Mouse (Mus musculus): ENCODE results near the gene Mast3.
A peak's percentile ranks its signal among the peaks of the same experiment; 100 is the strongest.

Mast3 gene

GRCm38 (mm10) chr8:70758616-70759561 is 46.0 kb downstream of the Mast3 start:
- peak in 1 of 2 experiments; percentile 17 for DNase-seq

- peak in 1 of 2 experiments; percentile 0 for DNase-seq
Observed at GRCm38 (mm10) chr8:70758308-70758615, 46.6 kb downstream of the Mast3 start.

GRCm38 (mm10) chr8:70757523-70758307 is 47.1 kb downstream of the Mast3 start:
- peak; percentile 1 to 23 for DNase-seq

DNA sequence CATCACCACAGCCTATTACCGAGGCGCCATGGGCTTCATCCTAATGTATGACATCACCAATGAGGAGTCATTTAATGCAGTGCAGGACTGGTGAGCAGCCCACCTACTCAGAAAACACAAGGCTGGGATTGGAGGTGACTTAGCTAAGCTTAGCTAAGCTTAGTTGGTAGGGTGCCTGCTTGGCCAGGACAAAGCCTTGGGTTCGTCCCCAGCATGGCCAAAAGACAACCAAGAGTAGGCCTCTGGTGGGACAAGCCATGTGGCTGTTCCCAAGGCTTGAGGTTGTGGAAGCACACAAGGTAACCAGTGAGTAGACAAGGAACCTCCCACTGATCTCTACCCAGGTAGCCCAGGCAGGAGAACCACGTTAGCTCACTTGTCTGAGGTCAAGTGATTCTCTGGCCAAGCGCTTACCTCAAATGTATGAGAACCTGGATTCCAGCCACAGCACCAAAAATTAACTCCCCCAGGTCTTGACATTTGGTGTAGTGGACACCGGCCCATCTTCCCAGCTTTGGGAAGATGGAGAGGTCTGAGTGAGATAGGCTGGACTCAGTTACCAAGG is 48.3 kb downstream of the Mast3 start:
- peak in 1 of 2 experiments; percentile 10 for DNase-seq

DNA sequence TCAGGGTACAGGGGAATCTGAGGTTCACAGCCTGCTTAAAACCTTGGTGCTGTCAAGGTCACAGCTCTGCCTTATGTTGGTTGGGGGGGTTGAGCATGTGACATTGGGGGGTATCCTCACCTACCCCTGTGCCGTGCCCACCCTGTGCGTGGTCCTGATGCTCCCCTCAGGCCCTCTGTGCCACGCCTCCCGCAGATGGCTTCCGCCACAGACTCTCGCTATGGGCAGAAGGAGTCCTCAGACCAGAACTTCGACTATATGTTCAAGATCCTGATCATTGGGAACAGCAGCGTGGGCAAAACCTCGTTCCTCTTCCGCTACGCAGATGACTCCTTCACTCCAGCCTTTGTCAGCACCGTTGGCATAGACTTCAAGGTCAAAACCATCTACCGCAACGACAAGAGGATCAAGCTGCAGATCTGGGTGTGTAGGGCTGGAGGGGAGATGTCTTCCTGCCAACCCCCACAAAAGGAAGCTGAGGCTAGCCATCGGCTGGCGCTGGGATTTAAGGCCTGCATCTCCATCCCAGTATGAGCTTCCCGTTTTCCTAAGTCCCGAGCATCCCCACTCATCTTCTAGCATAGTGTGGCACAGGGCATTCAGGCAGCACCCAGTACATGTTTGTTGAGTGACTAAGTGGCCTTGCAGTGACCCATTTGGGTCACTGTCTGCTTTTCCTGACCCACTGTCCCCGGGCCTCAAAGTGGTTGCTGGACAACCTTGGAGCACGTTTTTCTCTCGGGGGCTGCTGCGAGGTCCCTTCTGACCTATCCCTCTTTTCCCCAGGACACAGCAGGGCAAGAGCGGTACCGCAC is 49.0 kb downstream of the Mast3 start:
- DNase-seq = peak in 1 of 2 experiments; percentile 28

- DNase-seq = peak; percentile 43 to 67
Observed at GRCm38 (mm10) chr8:70754871-70755660, 49.8 kb downstream of the Mast3 start.

DNA sequence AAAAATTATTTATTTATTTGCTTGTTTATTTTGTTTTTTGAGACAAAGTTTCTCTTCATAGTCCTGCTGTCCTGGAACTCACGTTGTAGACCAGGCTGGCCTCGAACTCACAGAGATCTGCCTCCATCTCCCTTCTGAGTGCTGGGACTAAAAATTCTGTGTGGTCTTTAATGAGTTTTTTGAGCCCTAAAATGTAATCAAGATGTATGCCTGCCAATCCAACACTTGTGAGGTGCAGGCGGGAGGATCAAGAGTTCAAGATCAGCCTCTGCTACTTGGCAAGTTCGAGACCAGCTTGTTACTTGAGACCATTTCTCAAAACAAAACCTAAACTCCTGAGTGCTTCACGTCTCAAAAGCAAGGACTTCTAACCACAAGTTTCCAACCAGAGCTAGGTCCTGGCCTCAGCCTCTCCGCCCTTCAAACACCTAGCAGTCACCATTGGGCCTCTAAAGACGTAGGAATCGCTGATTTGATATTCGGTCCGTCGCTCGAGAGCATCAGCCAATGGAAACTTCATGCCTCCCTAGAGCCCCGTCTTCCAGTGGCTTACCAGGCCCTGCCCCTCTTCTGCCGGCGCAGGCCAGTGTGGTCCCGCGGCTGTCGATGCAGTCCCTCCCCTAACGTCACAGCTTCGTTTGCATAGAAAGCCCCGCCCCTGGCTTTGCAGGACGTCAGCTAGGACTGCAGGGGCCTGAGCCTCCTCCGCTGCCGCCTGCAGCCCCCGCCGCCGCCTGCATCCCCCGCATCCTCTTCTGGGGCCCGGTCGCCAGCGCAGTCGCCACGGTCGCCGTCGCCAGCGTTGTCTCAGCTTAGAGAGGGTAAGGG is 50.6 kb downstream of the Mast3 start, which contains the start of gene Rab3a:
Gene Rab3a, plus strand, starts transcription at position 637 of the 828 bp plus-strand sequence.
- DNase-seq = peak; percentile 91 to 96

GRCm38 (mm10) chr8:70753151-70753550 is 51.7 kb downstream of the Mast3 start:
- peak; percentile 63 to 71 for DNase-seq

DNA sequence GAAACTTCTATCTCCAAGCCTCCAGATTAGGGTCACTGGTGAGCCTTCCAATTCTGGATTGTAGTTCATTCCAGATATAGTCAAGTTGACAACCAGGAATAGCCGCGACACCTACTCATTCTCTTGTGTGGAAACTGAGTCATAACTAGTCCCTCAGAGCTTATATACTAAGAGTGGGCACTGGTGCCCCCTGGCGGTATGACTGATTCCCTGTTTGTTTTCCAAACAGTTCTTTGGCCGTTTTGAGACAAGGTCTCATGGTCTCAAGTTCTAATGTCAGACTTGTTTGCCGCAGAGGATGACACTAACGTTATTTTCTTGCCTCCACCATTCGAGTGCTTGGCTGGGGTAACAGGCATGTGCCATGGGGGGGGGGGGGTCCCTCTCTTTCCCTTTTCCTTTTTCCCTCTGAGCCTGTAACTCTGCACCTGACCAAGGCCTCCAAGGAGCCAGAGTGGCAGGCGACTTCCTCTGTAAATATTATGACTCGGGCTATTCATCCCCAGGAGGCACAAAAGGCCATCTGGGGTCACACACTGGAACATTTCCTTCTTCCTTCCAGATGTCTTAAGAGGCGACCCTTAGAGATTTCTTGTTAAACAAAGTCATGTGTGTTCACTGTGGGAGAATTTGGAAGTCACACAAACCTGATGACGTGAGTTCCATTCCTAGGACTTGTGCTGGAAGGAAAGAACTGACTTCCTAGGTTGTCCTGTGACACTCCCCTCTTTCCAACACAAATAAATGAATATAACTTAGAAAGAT is 52.7 kb downstream of the Mast3 start:
- peak; percentile 66 to 74 for DNase-seq

DNA sequence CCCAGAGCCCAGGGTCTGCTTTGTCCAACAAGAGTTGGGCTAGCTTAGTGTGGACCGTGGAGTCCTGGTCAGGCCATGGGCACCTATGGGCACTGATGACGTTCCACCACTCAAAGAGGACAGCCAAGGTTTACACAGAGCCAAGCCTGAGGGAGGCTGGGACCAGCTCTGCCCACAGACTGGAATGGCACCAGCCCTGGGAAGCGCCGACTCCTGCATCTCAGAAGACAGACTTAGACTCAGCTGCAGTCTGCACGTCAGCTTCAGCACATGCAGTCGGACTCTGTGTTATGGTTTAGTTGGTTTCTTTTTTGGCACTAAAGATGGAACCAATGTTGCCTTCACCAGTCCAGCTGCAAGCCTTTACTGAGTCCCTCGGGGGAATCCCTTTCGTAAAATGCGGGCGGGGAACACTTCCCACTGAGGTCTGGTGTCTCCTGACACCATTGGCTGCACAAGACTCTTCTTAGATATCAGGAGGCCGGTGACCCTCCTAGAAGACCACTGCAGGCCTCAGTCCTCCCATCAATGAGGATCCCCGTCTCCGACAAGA is 54.6 kb downstream of the Mast3 start:
- no peak for DNase-seq

DNA sequence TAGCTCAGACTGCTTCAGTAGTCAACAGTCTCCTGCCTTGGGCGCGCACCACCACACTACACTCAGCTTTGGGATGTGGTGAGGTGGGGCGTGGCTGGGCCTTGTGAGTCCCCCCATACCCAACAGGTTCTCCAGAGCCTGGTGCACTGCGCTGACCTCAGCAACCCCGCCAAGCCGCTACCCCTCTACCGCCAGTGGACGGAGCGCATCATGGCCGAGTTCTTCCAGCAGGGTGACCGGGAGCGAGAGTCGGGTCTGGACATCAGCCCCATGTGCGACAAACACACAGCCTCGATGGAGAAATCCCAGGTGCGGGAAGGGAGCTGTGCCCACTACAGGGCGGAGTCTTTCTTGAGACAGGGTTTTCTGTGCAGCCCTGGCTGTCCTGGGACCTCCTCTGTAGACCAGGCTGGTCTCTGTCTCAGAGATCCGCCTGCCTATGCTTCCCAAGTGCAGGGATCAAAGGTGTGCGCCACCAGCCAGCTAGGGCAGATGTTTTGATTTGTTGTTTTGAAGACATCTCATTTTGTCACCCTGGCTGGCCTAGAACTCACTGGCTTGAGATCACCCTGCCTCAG is 55.7 kb downstream of the Mast3 start:
- DNase-seq = no peak

- no peak for DNase-seq
Observed at GRCm38 (mm10) chr8:70748246-70749096, 56.4 kb downstream of the Mast3 start.

DNA sequence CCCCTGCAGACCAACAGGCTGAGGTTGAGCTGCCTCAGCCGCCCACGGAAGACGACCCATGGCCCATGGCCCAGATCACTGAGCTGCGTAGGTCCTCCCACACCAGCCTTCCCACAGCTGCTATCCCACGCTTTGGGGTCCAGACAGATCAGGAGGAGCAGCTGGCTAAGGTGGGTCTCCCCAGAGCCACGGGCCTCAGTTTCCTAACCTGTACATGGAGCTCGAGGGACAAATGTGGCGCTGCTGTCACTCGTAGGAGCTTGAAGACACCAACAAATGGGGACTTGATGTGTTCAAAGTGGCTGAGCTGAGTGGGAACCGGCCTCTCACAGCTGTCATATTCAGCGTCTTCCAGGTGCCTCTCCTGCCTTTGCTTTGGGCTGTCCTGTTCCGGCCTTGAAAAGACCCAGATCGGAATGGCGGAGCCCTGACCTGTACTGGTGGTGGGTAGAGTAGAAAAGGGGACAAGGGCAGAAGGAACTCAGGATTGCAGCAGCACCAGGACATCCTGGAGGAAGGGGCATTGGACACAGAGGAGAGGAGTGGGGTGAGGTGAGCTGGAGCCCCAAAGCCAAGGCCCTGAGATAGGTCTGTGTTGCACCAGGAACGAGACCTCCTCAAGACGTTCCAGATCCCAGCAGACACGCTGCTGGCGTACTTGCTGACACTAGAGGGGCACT is 57.5 kb downstream of the Mast3 start:
- no peak for DNase-seq

DNA sequence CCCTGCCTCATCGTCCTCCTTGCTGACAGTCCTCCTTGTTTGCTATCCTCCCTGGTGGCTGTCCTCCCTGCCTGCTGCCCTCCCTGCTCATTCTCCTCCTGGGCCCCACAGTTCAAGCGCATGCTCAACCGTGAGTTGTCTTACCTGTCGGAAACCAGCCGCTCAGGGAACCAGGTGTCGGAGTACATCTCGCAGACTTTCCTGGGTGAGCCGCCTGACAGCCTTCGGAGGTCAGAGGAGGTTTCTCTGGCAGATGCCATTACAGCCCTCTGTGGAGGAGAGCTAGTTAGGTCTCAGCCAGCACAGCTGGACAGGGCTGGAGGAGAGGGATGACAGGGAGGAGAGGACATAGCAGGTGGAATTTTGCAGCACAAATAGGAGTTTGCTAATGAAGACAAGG is 58.2 kb downstream of the Mast3 start:
- no peak for DNase-seq

DNA sequence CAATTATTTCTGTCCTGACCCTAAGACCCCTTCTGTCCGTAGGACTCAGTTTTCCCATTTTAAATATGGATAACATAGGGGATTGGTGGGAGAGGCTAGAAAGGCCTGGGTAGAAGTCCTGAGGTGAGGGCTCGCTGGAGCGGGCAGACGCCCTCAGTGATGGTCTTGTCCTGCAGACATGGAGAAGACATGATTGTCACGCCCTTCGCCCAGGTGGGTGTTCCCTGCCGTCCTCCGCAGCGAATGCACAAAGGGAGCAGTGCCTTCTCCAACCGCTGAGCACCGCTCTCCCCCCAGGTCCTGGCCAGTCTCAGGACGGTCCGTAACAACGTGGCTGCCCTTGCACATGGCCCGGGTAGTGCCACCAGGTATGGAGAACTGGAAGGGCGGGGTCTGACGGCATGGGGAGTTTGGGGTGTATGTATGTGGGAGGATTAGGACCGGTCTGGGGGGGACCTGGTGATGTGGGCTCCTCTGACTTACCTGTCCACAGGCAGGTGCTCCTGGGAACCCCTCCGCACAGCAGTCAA is 59.1 kb downstream of the Mast3 start:
- DNase-seq = no peak

DNA sequence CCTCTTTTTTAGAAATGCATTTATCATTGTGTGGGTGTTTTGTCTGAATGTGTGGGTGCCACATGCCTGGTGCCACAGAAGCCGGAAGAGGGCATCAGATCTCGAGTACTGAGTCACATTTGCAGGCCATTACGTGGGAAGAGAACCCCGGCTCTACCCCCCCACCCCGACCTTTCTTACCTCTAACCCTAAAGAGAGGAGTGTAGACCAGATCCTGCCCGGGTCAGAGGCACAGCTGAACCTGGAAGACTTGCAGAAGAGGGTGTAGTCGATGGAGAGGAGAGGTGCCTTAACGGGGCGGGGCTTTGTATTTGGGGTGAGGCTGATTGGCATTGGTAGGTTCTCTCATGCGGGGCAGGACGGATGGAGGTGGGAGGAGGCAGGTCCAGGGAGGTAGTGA is 60.0 kb downstream of the Mast3 start:
- no peak for DNase-seq
